Mouse (Mus musculus): Measurements from ENCODE around the gene Hist1h2ad. TPM values are rescaled to one million over a fixed set of nuclear protein-coding genes. Genes with fewer than 3 reads are reported as not detected.

Hist1h2ad gene
- total RNA-seq (2021) = 10 to 100 TPM; 51.6 to 79.2 TPM
- long read RNA-seq, experiment 1 = 0 reads
- long read RNA-seq, experiment 2 = 0 reads

DNA sequence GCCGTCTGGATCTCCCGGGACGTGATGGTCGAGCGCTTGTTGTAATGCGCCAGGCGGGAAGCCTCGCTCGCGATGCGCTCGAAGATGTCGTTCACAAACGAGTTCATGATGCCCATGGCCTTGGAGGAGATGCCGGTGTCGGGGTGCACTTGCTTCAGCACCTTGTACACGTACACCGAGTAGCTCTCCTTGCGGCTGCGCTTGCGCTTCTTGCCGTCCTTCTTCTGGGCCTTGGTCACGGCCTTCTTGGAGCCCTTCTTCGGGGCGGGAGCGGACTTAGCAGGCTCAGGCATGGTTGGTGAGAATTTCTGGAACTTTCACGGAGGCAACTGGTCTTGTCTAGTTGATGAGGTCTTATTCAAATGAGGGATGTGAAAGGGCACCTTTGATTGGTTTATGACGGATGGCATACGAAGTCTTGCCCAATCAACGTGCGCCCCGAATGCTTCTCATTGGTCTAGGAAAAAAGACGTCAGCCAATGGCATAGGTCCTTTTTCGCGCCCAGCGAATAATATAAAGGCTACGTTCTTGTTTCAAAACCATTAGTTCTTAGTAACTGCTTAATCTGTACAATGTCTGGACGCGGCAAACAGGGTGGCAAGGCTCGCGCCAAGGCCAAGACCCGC lies at the start of gene Hist1h2ad, which contains the start of gene Hist1h2bf:
Gene Hist1h2ad (plus strand): TSS at position 484 of the 627 bp plus-strand sequence.
Gene Hist1h2bf (minus strand): TSS at position 299 of the 627 bp plus-strand sequence.
- DNase-seq (ENCODE audit: low spot score in 2 of 2) = peak; percentile 67 to 87

DNA sequence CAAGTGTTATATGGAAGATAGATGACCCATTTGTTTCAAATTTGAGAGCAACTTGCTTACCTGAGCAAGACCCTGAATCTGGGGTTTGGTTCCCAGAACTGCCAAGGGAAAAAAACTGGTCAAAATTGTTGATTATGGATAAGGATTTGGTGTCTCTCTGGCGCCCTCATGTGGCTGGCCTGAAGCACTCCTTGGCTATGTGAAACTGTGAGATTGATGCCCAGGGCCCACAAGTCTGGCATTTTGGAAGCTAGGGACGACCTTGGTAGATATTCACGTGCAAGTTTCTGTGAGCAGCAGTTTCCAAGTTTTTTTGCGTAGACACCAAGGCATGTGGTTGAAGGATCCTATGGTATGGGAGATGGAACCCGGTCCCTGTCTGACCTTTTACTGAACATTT lies 49.5 kb upstream of the Hist1h2ad start:
- DNase-seq (ENCODE audit: low spot score in 2 of 2) = peak; percentile 57 to 75

DNA sequence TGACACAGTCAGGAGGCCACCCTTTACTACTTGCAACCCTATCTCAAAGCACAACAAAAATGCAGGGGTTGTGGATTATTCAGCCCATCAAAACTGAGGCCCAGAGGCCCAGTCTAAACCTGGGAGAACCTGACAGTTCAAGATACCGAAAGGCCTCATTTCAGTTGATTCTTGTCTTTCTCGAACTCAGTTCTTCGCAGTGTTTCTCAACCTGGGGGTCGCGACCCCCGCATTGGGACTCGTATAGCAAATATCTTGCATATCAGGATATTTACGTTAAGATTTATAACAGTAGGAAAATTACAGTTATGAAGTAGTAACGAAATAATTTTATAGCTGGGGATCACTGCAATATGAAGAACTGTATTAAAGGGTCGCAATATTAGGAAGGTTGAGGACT lies 48.3 kb upstream of the Hist1h2ad start:
- DNase-seq (ENCODE audit: low spot score in 2 of 2) = no peak

DNA sequence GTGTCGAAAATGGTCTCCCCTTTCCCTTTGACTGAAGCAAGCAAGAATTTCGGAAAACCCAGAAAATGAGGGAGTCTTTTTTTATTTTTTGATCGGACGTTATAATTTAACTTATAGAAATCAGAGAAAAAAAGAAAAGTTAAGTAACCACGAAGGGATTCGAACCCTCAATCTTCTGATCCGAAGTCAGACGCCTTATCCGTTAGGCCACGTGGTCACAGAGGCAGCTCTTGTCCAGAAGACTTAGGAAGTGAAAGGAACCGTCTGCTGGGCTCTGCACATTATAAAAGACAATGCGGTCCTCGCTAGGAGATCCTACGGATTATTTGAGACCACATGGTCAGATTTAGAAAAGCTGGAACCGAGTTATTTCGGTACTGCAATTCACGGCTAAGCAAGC lies 47.9 kb upstream of the Hist1h2ad start:
- DNase-seq (ENCODE audit: low spot score in 2 of 2) = peak; percentile 82

DNA sequence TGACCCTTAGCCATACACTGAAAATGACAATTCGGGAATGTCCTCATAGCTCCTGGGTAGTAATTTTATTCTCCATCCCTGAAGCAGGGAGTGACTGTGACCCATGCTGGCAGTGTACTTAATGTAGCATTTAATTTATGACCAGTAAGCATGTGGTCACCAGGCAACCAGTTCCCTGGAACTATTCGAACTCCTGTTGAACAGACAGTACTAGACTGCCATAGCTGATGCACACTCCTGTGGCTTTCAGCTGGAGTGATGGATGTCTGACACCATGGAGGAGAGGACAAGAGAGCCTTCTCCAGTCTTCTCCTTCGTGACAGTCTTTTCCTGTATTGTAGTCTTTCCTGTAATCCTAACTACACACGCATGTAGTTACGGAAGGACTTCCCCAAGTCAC lies 45.2 kb upstream of the Hist1h2ad start:
- DNase-seq (ENCODE audit: low spot score in 2 of 2) = no peak

DNA sequence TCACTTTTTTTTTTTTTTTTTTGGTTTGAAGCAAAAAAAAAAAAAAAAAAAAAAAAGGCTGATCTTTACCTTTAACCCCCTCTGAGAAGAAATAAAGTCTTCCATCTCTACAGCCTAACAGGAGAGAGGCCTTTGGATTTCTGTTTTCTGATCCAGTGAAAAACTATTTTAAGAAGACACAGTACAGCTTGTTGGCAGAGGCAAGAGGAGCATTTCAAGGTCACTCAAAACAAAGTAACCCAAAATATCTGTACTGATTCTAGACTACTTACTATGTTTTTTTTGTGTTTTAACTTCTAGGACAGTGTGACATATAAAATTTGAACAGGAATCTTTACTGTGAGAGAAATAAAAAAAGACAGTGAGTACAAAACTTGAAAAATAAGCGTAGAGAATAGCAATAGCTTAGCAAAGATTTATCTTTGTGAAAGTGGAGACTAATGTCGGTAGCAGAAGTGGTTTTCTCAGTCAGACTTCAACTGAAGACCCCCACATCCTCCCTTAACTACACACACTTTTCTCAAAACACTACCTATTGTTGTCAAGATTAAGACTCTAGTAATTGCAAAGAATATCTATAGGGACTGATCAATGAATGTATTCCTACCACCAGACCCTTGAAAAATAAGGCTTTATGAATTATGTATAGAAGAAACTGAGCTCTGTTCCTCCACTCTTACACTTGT lies 44.6 kb upstream of the Hist1h2ad start:
- no peak for DNase-seq (ENCODE audit: low spot score in 2 of 2)

DNA sequence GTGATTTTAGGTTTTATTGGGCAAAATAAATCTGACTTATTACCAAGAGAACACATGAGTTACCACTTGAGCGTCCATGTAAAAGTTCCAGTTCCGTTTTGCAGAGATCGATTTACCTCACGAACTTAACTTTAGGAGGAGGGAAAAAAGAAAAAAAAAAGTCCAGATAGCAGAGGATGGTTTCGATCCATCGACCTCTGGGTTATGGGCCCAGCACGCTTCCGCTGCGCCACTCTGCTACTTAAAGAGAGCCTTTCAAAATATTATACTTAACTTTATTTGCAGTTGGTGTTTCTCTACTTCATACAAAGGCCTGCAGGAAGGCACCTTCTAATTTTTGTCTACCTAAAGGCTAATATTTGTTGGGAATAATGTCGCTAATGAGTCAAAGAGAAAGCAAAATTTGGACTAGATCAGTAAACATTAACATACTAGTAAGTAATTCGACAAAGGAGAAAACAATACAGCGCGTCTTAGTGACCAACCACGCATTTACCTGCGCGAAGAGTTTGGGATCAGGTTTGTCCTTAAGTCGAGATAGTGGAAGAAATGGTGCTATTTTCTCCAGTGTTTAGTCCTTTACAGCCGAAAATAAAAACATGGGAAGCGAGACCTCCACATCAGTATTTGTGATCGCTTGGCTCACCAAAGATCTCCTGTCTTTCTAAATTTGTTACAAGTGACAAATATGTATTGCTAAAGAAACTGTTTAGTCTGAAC lies 43.8 kb upstream of the Hist1h2ad start:
- DNase-seq (ENCODE audit: low spot score in 2 of 2) = peak in 1 of 2 experiments; percentile 54

DNA sequence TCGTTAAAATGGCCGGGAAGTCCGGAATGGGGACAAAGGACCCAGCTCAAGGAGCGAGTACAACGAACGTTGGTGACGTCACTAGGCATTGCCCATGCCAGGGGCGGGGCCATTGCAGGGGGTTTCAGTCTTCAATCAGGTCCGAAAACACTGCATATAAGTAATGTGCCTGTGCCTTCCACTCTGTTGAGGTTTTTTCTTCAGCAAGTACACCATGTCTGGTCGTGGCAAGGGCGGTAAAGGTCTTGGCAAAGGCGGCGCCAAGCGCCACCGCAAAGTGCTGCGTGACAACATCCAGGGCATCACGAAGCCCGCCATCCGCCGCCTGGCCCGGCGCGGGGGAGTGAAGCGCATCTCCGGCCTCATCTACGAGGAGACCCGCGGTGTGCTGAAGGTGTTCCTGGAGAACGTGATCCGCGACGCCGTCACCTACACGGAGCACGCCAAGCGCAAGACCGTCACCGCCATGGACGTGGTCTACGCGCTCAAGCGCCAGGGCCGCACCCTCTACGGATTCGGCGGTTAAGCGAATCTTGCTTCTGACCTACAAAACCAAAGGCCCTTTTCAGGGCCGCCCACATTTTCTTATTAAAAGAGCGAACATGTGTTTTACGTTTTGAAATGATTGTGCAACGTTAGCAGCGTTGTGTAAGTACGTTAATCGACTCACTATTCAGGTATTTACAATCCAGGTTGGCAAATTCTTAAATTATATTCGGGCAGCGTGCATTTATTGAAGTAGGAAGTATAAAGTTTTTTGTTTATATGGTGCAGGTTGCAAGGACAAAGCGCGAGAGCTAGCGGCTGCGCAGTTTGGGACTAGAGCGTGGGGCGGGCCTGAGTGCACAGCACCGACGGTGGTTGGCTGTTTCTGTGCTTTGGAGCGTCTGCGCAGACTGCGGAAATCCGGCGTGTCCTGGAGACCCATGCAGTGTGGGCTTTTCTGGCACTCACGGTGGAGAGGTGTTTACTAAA lies 43.0 kb upstream of the Hist1h2ad start, which contains the start of gene Hist1h4h:
Gene Hist1h4h (plus strand): TSS at position 150 of the 975 bp plus-strand sequence.
- peak; percentile 78 to 93 for DNase-seq (ENCODE audit: low spot score in 2 of 2)

DNA sequence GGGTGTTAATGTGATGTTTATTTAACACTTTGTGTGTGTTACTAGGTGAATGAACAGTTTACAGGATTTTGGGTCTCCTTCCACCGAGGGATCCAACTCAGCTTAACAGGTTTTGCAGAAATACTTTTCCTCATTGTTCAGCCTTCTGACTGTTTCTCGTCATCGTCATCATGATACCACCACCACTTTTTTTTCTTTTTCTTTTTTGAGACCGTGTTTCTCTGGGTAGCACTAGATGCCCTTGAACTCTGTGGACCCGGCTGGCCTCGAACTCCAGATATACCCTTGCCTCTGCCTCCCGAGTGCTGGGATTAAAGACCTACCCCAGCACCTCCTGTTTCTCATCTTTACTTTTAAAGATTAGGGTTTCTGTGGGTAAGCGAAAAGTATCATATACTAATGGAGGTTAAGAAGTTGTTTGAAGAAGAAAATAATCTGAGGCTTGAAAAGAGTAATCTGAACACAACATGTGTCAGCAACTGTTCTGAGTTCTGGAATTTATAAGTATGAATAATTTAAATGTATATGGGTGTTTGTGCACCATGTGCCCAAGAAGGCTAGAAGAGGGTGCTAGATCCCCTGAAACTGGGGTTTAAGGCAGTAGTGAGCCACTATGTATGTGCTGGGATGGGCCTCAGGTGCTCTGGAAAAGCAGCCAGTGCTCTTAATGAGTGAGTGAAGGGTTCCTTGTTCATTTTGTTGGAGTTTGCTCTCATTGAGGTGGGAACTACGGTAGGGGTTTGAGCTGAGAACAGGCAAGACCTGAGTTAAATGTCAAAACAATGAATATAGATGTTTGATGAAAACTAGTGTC lies 41.7 kb upstream of the Hist1h2ad start:
- no peak for DNase-seq (ENCODE audit: low spot score in 2 of 2)

DNA sequence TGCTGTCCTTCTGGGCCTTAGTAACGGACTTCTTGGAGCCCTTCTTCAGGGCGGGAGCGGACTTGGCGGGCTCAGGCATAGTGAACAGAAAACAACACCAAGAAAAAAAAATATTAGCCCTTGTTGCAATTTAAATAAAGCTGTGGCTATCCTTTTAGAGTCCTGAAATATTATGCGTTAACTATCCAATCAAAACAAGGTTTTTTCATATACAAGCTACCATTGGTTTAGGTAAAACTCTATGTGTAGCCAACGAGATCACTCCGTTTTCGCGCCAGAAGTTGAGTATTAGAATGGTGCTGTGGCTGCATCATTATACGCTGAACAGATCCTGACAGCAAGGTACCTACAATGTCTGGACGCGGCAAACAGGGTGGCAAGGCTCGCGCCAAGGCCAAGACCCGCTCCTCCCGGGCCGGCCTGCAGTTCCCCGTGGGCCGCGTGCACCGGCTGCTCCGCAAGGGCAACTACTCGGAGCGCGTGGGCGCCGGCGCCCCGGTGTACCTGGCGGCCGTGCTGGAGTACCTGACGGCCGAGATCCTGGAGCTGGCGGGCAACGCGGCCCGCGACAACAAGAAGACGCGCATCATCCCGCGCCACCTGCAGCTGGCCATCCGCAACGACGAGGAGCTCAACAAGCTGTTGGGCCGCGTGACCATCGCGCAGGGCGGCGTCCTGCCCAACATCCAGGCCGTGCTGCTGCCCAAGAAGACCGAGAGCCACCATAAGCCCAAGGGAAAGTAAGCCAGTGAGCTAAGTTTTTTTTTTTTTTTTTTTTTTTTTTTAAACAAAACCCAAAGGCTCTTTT lies 40.4 kb upstream of the Hist1h2ad start, which contains the start of gene Hist1h2af:
Gene Hist1h2af (plus strand): TSS at position 347 of the 808 bp plus-strand sequence.
- DNase-seq (ENCODE audit: low spot score in 2 of 2) = peak in 1 of 2 experiments; percentile 64

DNA sequence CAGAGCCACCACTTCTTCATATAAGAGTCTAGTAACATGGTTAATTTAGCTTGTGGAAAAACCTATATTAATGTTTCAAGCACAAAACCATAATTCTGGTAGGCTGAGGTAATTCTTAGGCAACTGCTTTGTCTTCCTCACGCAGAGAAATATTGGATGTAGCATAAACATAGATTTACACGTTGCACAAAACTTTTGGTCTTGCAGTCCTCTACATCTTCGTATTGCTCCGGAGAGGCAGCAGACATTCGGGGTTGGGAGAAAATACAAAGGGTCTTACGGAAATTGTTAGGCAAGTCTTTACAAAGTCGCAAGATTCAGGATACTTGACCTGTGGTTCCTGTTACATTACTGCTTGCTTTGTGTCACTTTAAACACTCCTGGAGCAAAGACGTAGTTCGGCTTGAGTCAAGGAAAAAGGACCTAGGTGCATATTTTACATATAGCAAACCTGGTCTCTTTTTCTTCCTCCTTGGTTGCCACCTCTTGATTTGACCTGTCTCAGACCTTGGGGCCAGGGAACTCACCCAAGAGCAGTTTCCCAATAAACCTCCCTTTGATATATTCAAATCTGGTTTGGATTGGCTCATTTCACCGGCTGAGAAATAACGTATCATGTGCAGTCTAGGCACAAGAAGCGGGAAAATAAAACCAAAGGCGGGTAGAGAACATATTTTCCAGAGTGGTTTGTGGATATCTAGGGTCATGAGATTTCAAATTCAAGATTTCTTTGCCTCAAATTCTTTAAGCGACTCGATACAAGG lies 39.6 kb upstream of the Hist1h2ad start:
- no peak for DNase-seq (ENCODE audit: low spot score in 2 of 2)

DNA sequence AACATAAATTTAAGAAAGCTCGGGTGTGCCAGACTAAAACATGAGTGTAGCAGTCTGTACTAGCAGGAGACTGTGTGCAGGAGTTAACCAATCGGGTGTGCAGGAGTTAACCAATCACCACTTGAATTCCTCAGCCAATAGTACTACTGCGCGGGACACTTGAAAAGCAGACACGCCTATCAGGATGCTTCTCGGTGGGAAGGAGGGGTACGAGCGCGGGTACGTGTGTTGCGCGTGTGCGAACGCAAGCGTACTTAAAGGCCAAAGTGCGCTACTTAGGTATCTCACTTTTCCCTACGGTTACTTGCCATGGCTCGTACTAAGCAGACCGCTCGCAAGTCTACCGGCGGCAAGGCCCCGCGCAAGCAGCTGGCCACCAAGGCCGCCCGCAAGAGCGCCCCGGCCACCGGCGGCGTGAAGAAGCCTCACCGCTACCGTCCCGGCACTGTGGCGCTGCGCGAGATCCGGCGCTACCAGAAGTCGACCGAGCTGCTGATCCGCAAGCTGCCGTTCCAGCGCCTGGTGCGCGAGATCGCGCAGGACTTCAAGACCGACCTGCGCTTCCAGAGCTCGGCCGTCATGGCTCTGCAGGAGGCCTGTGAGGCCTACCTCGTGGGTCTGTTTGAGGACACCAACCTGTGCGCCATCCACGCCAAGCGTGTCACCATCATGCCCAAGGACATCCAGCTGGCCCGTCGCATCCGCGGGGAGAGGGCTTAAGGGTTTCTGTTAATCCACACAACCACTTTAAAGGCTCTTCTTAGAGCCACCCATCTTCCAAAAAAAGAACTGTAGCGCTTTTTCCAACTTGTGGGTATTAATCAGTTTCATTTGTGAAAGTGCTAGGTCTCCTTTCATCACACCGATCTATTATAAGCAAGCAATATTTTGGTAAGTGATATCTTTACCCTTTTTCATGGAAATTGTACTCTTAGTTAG lies 38.8 kb upstream of the Hist1h2ad start, which contains the start of gene Hist1h3g:
Gene Hist1h3g (plus strand): TSS at position 286 of the 939 bp plus-strand sequence.
- peak; percentile 37 to 78 for DNase-seq (ENCODE audit: low spot score in 2 of 2)

DNA sequence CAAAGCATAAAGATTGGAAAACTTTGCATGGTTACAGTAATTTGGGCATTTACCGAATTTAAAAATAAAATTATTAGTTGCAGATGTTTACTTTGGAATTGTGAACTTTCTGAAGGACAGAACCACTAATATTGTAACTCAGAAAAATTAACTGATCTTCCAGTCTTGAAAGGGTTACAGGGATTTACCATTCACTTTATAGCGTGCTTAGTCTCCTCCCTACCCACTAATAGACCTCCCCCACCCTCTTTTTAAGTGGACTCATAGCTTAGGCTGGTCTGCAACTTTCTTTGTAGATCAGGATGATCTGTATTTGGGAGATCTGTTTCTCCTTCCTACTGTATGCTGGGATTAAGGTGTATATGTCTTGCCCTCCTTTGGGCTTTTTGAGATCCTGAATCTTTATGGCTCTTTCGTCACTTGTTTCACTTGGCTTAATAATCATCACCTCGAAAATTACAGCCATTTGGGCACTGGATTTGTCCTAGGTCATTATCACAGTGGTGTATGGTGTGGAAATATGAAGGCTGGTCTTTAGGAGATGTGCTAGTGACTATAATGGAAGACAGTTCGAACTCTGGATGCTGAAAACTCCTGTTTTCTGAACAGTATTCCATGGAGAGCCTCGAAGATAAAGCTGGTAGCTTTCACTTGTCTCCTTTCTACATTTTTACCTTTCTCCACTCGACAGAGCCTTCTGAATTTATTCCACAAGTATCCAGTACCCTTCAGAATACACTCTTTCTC lies 37.9 kb upstream of the Hist1h2ad start:
- no peak for DNase-seq (ENCODE audit: low spot score in 2 of 2)

DNA sequence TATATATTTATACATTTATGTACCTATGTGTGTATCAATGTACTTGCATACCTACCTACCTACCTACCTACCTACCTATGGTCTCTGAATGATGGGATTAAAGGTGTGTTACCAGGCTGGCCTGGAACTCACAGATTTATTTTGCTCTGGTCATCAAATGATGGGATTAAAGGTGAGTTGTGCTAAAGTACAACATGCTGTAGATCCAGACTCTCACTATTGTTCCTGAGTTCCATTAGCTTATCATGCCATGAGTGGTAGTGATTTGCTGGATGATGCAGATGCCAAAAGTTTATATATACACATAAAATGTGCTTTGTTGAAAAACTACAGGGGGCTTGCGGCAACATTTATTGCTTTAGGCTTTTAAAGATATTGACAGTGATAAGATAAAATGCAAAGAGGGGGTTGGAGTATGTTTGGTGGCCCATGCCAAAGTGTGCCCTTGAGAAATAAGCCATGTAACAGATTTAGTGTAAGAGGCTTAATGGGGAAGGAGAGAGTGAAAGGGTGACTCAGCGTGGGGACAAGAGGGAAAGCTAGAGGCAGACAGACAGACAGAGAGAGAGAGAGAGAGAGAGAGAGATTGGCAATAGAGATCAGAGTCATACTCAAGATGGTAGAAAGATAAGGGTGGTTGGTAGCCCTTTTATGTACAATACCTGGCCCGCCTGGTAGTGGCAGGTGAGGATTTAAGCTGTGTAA lies 37.0 kb upstream of the Hist1h2ad start:
- no peak for DNase-seq (ENCODE audit: low spot score in 2 of 2)

DNA sequence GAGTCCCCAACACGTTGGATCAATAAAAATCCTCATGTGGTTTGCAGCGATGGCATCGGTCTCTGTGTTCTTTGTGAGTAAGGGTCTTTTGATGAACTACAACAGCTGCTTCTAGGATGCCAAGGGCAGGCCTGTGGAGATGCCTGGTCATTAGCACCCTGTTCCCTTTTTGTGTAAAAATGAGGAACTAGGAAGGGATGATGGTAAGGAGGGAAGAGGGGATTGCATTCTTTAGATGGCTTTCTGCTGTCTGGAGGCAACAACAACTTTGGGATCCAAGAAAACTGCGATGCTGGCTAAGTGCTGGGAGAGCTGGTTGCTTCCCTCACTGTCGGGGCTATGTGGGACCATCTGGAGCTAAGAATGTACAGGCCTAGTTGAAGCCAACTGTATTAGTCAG lies 35.9 kb upstream of the Hist1h2ad start:
- no peak for DNase-seq (ENCODE audit: low spot score in 2 of 2)
